Mouse (Mus musculus) forebrain, embryonic 14.5 days (tissue): ENCODE data around the gene Dr1. TPM values are rescaled to one million over a fixed set of nuclear protein-coding genes. Genes with fewer than 3 reads are reported as not detected.
"Not testable (repeated sequence)": the region's sequence is repeated elsewhere in the genome, so short reads cannot be mapped to it uniquely, and the experiment has no call there.

ENCODE experiments used
- ATAC-seq: fragments of 200-750 bp; cut with Nextera tagmentation; 2 replicates; pipeline ENCODE4 v1.8.0; 2017; ENCODE audit warnings: mild to moderate bottlenecking, moderate library complexity
- DNase-seq: peaks from one replicate; pipeline ENCODE4 v3.0.0-alpha.2; 2015; ENCODE audit warnings: low spot score
- H3K27ac ChIP-seq: fragments of 300-500 bp; sonication (generic); 2 replicates; pipeline ENCODE4 v1.5.1; 2014; ENCODE audit warnings: low read depth, mild to moderate bottlenecking, control low read depth, low read length, moderate library complexity
- H3K27me3 ChIP-seq: fragments of 300-500 bp; sonication (generic); replicated peaks from 2 replicates; pipeline ENCODE4 v1.6.1; 2014; ENCODE audit warnings: low read length, control low read depth, mixed read lengths; ENCODE audit not compliant: control insufficient read depth, insufficient read depth
- H3K36me3 ChIP-seq: fragments of 300-500 bp; sonication (generic); 2 replicates; pipeline ENCODE4 v1.6.1; 2014; ENCODE audit warnings: low read length, control low read depth; ENCODE audit not compliant: control insufficient read depth, insufficient read depth
- H3K4me1 ChIP-seq: fragments of 300-500 bp; sonication (generic); 2 replicates; pipeline ENCODE4 v1.6.1; 2014; ENCODE audit warnings: antibody characterized with exemption, low read length, control low read depth; ENCODE audit not compliant: control insufficient read depth, insufficient read depth
- H3K4me2 ChIP-seq: fragments of 300-500 bp; sonication (generic); 2 replicates; pipeline ENCODE4 v1.6.1; 2014; ENCODE audit warnings: mild to moderate bottlenecking, control low read depth, low read length
- H3K4me3 ChIP-seq: fragments of 300-500 bp; sonication (generic); 2 replicates; pipeline ENCODE4 v1.5.1; 2014; ENCODE audit warnings: low read depth, low read length, control low read depth
- H3K9ac ChIP-seq: fragments of 300-500 bp; sonication (generic); 2 replicates; pipeline ENCODE4 v1.6.1; 2014; ENCODE audit warnings: mild to moderate bottlenecking, low read length, control low read depth, moderate library complexity
- H3K9me3 ChIP-seq: fragments of 300-500 bp; sonication (generic); replicated peaks from 2 replicates; pipeline ENCODE4 v1.6.1; 2016; ENCODE audit warnings: low read length, control low read depth, mixed read lengths; ENCODE audit not compliant: control insufficient read depth
- WGBS: fragments of 180-500 bp; shearing (Covaris S2); extraction: QIAGEN DNeasy Blood & Tissue Kit; methylation state at CpG from one replicate; pipeline ENCODE4 v1.1.7; 2014; 5-methylcytosine and 5-hydroxymethylcytosine counted together
- polyA plus RNA-seq: library from polyadenylated mRNA; unstranded; fragments of >200 nt; fragmentation: Nextera tagmentation; extraction: Ambion mirVana; gene quantifications from 2 replicates; pipeline ENCODE4 v1.2.1, GENCODE M21; 2014

The Dr1 gene
- polyA plus RNA-seq, 1 experiment from 2014 or later, result 45.4 TPM

DNA sequence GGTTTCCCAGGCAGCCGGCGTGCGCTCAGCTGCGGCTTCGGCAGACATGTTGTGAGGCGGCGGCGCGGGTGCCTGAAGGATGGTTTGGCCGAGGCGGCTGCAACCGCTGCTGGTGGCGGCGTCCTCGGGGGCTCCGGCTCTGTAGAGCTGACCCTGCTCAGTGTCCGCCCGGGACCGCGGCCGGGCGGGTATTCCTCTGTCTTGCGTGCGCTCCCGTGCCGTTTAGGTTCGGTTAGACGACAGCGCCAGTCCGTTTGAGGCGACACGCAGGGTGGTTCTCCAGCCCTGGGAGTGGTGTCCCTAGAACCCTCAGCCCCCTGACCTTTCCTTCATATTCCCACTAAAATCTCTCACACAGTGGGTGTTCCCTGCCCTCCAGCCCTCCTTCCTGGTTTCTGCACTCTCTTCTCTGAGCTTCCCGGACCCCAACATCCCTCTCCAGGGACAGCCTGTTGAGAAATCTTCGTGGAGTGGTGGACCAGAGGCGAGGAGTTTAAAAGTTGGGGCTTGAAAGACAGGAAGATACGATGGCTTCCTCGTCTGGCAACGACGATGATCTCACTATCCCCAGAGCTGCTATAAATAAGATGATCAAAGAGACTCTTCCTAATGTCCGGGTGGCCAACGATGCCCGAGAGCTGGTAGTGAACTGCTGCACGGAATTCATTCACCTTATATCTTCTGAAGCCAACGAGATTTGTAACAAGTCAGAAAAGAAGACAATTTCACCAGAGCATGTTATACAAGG, 540 bp downstream of the Dr1 start:
- no peak; the same call in 1 of the 2 replicates for ATAC-seq
- H3K9me3 ChIP-seq, result no peaks in the 10 kb centered on the region
- under 1% methylated on average over 44 of the region's 44 CpGs for WGBS
- H3K27me3 ChIP-seq, result no peaks in the 10 kb centered on the region
- H3K4me1 ChIP-seq, result peaks cover 21% of the 10 kb centered on the region
- H3K4me3 ChIP-seq, result peak overlapping the region; percentile 89
- H3K36me3 ChIP-seq, result 0 out of 2 replicates have a peak, but pooled peaks cover 11% of the 10 kb centered on the region
- peak overlapping the region; percentile 97 for H3K4me2 ChIP-seq
- H3K27ac ChIP-seq, result peak overlapping the region; percentile 81
- DNase-seq, result no peak
- peak overlapping the region; percentile 95 for H3K9ac ChIP-seq

DNA sequence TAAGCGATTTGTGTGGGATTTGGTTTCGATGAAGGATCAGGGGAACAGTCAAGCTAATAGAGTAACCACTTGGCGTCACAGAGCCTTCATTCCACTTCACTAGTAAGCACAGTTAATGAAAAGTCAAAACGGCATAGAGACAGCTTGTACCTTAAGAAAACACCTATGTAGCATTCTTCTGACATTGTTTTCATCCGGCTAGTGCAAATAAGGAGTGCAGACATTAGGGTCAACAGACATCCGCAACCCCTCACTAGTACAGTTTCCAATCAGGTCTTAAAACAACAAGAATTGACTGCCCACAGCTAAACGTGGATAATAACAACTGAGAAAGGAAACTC, 1.1 kb downstream of the Dr1 start:
- Histone ChIP-seq H3K4me2 (peak overlapping the region; percentile 97), H3K4me3 (peak overlapping the region; percentile 89), H3K27me3 (no peaks in the 10 kb centered on the region), H3K4me1 (peaks cover 21% of the 10 kb centered on the region), H3K36me3 (0 out of 2 replicates have a peak, but pooled peaks cover 11% of the 10 kb centered on the region), H3K9me3 (no peaks in the 10 kb centered on the region), H3K9ac (peak overlapping the region; percentile 95), H3K27ac (no peak overlapping the region)
- ATAC-seq (no peak), DNase-seq (no peak)
- 18% methylated on average over 7 of the region's 7 CpGs for WGBS

DNA sequence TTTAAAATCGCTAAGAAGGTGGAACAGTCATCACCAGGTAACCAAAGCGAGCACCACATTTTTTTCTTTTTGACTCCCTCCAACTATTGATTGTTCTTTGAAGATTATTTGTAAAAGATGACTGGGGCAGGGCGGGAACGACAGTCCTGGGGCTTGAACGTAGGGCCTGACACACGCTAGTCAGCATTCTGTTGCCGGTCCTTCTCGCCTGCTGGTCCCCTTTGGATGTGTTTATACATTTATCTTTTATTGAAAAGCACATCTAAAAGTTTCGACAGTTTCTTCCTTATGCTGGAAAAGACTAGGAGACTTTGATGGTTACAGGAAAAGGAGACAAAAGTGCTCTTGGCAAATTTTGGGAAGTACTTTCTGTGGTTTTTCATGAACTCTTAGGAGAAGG, 1.7 kb downstream of the Dr1 start:
- Histone ChIP-seq H3K4me3 (peak overlapping the region; percentile 89), H3K27me3 (no peaks in the 10 kb centered on the region), H3K36me3 (0 out of 2 replicates have a peak, but pooled peaks cover 11% of the 10 kb centered on the region), H3K27ac (no peak overlapping the region), H3K4me1 (peaks cover 21% of the 10 kb centered on the region), H3K9ac (peak overlapping the region; percentile 95), H3K9me3 (no peaks in the 10 kb centered on the region), H3K4me2 (peak overlapping the region; percentile 97)
- DNase-seq (no peak), ATAC-seq (no peak)
- WGBS, result 55% methylated on average over 9 of the region's 9 CpGs

DNA sequence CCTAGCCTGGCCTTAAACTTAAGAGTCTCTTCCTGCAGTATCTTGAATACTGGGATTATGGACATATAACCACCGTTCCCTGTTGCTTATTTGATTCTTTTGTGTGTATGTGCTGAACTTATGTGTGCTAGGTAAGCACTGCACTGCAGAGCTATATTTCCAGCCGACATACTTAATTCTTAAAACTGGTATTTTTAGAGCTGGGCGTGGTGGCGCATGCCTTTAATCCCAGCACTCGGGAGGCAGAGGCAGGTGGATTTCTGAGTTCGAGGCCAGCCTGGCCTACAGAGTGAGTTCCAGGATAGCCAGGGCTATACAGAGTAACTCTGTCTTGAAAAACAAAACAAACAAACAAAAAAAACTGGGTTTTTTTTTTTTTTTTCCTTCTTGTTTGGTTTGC, 2.6 kb downstream of the Dr1 start:
- H3K4me3 ChIP-seq, H3K9me3 ChIP-seq, DNase-seq, H3K27me3 ChIP-seq, ATAC-seq, H3K27ac ChIP-seq, H3K9ac ChIP-seq: not testable (repeated sequence)
- peaks cover 21% of the 10 kb centered on the region for H3K4me1 ChIP-seq
- H3K4me2 ChIP-seq, result peak overlapping the region; percentile 97
- peaks cover 14% of the 10 kb centered on the region; the same call in 1 of the 2 replicates for H3K36me3 ChIP-seq
- WGBS, result 91% methylated on average over 6 of the region's 6 CpGs

DNA sequence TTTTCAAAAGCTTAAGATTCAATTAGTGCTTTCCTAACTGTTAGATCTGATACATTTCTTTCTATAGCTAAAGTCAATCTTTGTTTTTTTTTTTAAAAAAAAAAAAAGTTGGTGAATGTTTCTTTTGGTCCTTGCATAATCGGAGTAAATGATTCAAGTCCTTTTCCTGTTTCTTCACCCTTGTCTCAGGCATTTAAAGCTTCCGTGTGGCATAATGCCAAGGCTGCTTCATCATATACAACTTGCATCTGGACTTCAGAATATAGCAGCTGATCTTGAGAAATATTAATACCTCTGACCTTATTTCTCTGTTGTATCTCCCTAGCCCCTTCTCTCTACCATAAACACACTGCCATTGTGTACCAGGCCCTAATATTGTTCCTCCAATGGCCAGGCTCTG, 18.3 kb downstream of the Dr1 start:
- Histone ChIP-seq H3K9me3 (no peaks in the 10 kb centered on the region), H3K27me3 (no peaks in the 10 kb centered on the region), H3K27ac (no peak overlapping the region), H3K4me3 (no peak overlapping the region), H3K36me3 (no peaks in the 10 kb centered on the region), H3K9ac (no peak overlapping the region), H3K4me2 (no peak overlapping the region), H3K4me1 (no peaks in the 10 kb centered on the region)
- DNase-seq (no peak), ATAC-seq (no peak)
- 87% methylated on average over 2 of the region's 2 CpGs for WGBS

DNA sequence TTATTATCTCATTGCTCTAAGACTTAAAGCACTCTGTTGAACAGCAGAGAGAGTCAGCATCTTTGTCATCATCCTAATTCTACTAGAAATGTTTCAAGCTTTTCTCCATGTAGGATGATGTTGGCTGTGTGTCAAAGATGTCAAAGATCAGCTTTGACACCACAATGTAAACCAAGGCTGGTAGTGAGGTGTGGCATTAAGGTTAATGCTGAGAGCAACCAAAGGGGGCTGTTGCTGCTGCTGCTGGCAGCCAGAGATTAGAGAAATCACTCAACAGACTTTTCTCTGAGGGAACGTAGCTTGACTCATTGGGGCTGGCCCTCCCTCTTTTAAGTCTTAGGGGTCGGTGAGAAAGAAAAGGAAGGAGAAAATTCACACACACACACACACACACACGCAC, 32.9 kb downstream of the Dr1 start:
- 60% methylated on average over 3 of the region's 3 CpGs for WGBS
- no peak overlapping the region for H3K4me3 ChIP-seq
- DNase-seq (no peak), ATAC-seq (no peak)
- no peak overlapping the region for H3K4me2 ChIP-seq
- no peak overlapping the region for H3K27ac ChIP-seq
- no peaks in the 10 kb centered on the region for H3K9me3 ChIP-seq
- no peaks in the 10 kb centered on the region for H3K4me1 ChIP-seq
- no peak overlapping the region for H3K9ac ChIP-seq
- no peaks in the 10 kb centered on the region for H3K27me3 ChIP-seq
- no peaks in the 10 kb centered on the region for H3K36me3 ChIP-seq

DNA sequence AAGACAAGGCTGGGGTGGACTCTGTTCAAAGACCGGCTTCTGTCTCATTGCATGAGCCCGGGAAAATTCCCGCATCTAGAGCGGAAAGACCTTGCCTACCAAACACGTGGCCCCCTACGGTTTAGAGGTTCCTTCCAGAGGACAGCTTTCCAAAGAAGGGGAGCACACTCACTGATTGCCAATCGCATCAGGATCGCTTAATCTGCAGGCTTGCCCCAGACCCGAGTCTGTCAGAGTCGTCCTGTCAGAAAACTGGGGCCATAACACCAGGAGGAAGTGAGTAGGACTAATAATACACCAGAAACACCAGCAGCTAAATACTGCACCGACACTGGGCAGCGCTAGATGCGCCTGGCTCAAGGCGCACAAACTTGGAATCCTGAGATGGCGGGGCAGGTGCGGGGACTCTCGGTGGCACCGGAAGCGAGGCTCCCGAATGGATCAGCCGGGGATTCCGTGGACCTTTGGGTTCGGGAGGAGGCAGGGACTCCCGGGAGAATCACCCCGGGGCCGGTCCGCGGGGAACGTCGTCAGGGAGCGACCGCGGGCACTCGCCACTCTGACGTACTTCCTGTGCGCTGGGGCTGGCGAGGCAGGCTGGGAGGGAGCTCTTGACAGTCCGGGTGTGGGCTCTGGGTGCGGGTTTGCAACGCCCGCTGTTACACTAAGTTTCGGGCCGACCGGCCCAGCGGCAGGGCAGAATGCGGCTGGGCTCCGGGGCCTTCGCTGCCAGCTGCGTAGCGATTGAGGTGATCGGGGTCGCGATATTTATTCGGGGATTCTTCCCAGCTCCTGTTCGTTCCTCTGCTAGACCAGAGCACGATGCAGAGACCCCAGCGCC, 43.7 kb downstream of the Dr1 start, which contains the start of gene Pigg:
TSS of gene Pigg (plus strand) at position 386 of the 841 bp plus-strand sequence.
- peak within 1 kb of the TSS; percentile 85 for H3K4me2 ChIP-seq
- 0 out of 2 replicates have a peak, but pooled peaks cover 2% of the 10 kb centered on the region for H3K36me3 ChIP-seq
- ATAC-seq (peak; percentile 99), DNase-seq (peak; percentile 93)
- no peaks in the 10 kb centered on the region for H3K9me3 ChIP-seq
- H3K27ac ChIP-seq, result peak within 1 kb of the TSS; percentile 79
- H3K4me3 ChIP-seq, result peak within 1 kb of the TSS; percentile 73
- WGBS, result under 1% methylated on average over 57 of the region's 57 CpGs
- H3K27me3 ChIP-seq, result no peaks in the 10 kb centered on the region
- peak within 1 kb of the TSS; percentile 85 for H3K9ac ChIP-seq
- H3K4me1 ChIP-seq, result peaks cover 5% of the 10 kb centered on the region

DNA sequence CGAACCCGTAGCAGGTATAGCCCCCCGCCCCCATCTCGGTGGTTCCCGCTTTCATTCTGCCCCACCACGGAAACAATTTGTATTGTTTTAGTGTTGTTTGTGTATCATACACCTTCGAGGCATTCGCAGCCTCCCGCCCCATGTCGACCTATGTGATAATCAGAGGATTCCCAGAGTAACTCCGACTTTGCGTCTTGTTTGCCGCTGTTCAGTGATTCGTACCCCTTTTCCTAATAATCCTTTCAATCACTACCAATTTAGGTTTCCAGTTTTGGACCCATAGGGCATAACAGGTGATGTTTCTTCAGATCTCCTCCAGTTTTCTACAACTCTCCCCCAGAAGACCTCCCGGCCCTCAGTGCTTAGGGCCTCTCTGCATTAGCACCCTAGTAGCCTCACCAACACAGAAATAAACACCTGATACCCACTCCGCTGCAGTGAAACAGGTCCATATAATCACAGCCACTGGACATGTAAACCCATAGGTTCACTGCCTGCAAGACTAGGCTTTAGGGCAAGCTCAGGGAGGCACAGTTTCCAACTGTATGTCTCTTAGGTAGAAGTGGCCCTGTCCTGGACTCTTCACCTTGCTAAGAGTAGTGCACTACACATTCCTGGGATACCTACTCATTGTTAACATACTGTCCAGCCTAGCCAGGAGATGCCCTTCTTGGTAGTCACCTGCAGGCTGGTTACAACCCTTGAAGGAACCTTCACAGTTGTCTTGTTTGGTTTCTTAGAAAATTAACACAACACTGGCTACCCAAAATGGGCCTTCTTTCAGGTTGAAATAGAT, 44.6 kb downstream of the Dr1 start:
- Histone ChIP-seq H3K9ac (peak overlapping the region; percentile 85), H3K27ac (0 out of 2 replicates have a peak overlapping the region, but pooled peaks have one; percentile 79)
- no peak for DNase-seq

More for the DNA sequence above, 44.6 kb downstream of the Dr1 start:
- H3K4me2 ChIP-seq, result peak overlapping the region; percentile 85
- no peak for ATAC-seq
- WGBS, result 7% methylated on average over 16 of the region's 16 CpGs
- peak overlapping the region; percentile 73 for H3K4me3 ChIP-seq
- H3K4me1 ChIP-seq, result peaks cover 5% of the 10 kb centered on the region
- H3K27me3 ChIP-seq, result no peaks in the 10 kb centered on the region
- H3K36me3 ChIP-seq, result peaks cover 8% of the 10 kb centered on the region; the same call in 1 of the 2 replicates
- H3K9me3 ChIP-seq, result no peaks in the 10 kb centered on the region
